Comparison of ENCODE assay signal across 23 mouse cellular contexts in genomic region chr17:31423020-31423419, GRCm38 (mm10). TPM values are rescaled to one million over a fixed set of nuclear protein-coding genes. Genes with fewer than 3 reads are reported as not detected.
DNase-seq lines count a peak whose midpoint lies in the region; ATAC-seq and TF ChIP-seq lines count a peak whose summit lies in the region.
"Had no signal": no experiment of that assay in that cellular context is flagged by ENCODE, and none has a peak within 500 bp of the region (broad histone marks: within the 10 kb centered on the region; RNA-seq: fewer than 3 reads in every experiment).

No protein-coding gene starts in this region.

- H3K27ac ChIP-seq in CH12.LX (ENCODE audit: insufficient read depth, low read depth) = no peak overlapping the region
- H3K27ac ChIP-seq: heart, embryonic 15.5 days; liver, embryonic 14.5 days; lung, embryonic 15.5 days had no signal

- peaks cover 20% of the 10 kb centered on the region for H3K4me1 ChIP-seq in lung, adult 2 months (ENCODE audit: control insufficient read depth, insufficient read depth, low read length)
- peaks cover 21 to 39% of the 10 kb centered on the region in 2 experiments for H3K4me1 ChIP-seq in CH12.LX (ENCODE audit: control insufficient read depth in 1 of 2, insufficient read depth in 2 of 2)

- no peaks in the 10 kb centered on the region for H3K79me2 ChIP-seq in CH12.LX (replicated peaks; ENCODE audit: control insufficient read depth, extremely low read depth, insufficient read depth, poor library complexity, severe bottlenecking)

- TF ChIP-seq CTCF in lung, adult 2 months (IDR thresholded peaks at IDR 0.05; ENCODE audit: insufficient read depth, low read length) = no peak
- no peak for TF ChIP-seq CTCF in CH12.LX (conservative IDR thresholded peaks at IDR 0.05 in 1 of 2, IDR thresholded peaks at IDR 0.05 in 1 of 2; ENCODE audit: low read depth in 2 of 2, low read length in 2 of 2)

- 12% methylated on average over 2 of the region's 2 CpGs for WGBS in lung, adult 2 months

- no peaks in the 10 kb centered on the region for H3K9me3 ChIP-seq in CH12.LX (replicated peaks; ENCODE audit: low read length)
- H3K9me3 ChIP-seq: embryonic facial prominence, embryonic 10.5 days; heart, embryonic 15.5 days; lung, embryonic 15.5 days had no signal

- TF ChIP-seq EP300 in CH12.LX (IDR thresholded peaks at IDR 0.05; ENCODE audit: low read length) = no peak

- intact Hi-C loops in heart, postnatal 14 days (cut with DNase I) = no loop called here

- H3K27me3 ChIP-seq in CH12.LX (replicated peaks) = peaks cover 9% of the 10 kb centered on the region
- H3K27me3 ChIP-seq: heart, embryonic 15.5 days; lung, embryonic 15.5 days had no signal

- no peak overlapping the region for H3K4me2 ChIP-seq in CH12.LX (ENCODE audit: insufficient read depth, low read depth, poor library complexity, severe bottlenecking)
- H3K4me2 ChIP-seq: heart, embryonic 15.5 days; lung, embryonic 15.5 days; midbrain, embryonic 11.5 days had no signal

- TF ChIP-seq POLR2A in lung, adult 2 months (IDR thresholded peaks at IDR 0.05; ENCODE audit: borderline replicate concordance, extremely low read depth, low read depth, low read length) = no peak
- no peak for TF ChIP-seq POLR2A in CH12.LX (IDR thresholded peaks at IDR 0.05; ENCODE audit: low read depth, low read length)

- DNase-seq in lung, postnatal 36 days = peak; percentile 21
- DNase-seq in lung, adult 2 months = no peak
- peak; percentile 40 for DNase-seq in CH12.LX (ENCODE audit: extremely low read depth)
- peak; percentile 89 for DNase-seq in ES-CJ7 (ENCODE audit: low read depth, low spot score)
- DNase-seq in heart, postnatal 14 days = no peak
- no peak for DNase-seq in gastrocnemius, postnatal 25 days
- no peak for DNase-seq in layer of hippocampus, postnatal 14 days (ENCODE audit: low spot score in 2 of 2)
- DNase-seq: adrenal gland, adult 2 months; cerebellum, adult 11 months; cerebellum, adult 9-11 months; forebrain, postnatal 0 days; gastrocnemius, postnatal 14 days; heart, postnatal 4 days; kidney, adult 18-20 months; kidney, postnatal 4 days had no signal

- in situ Hi-C loops in CH12.LX (cut with MboI; ENCODE audit: low pct_ligation_motif_present, low pct_unique_long_range_greater_than_20kb, low sequenced_read_pairs) = no loop called here

- no peak for TF ChIP-seq RAD21 in CH12.LX (IDR thresholded peaks at IDR 0.05; ENCODE audit: low read depth, low read length)

- H3K4me3 ChIP-seq in lung, adult 2 months (replicated peaks; ENCODE audit: extremely low read depth, low read depth, low read length) = no peak overlapping the region
- H3K4me3 ChIP-seq in CH12.LX (replicated peaks in 1 of 3; ENCODE audit: low read depth in 2 of 3, low read length in 2 of 3, poor library complexity in 1 of 3) = no peak overlapping the region
- H3K4me3 ChIP-seq: embryonic facial prominence, embryonic 10.5 days; heart, embryonic 15.5 days; lung, embryonic 15.5 days had no signal

- no peaks in the 10 kb centered on the region for H3K36me3 ChIP-seq in CH12.LX (replicated peaks in 1 of 2; ENCODE audit: control insufficient read depth in 1 of 2, insufficient read depth in 1 of 2, low read length in 1 of 2)
- H3K36me3 ChIP-seq: heart, embryonic 15.5 days; lung, embryonic 15.5 days had no signal

- H3K9ac ChIP-seq in CH12.LX (ENCODE audit: insufficient read depth, low read depth) = no peak overlapping the region
- H3K9ac ChIP-seq: forebrain, postnatal 0 days; heart, embryonic 15.5 days; liver, embryonic 14.5 days; lung, embryonic 15.5 days had no signal

- peak; percentile 43; the same call in 1 of the 2 replicates for ATAC-seq in megakaryocyte, adult 5-6 weeks (ENCODE audit: poor library complexity, severe bottlenecking)
- ATAC-seq: forebrain, postnatal 0 days had no signal

- dilution Hi-C loops in CH12.LX (cut with MboI; ENCODE audit: extremely low pct_ligation_motif_present, extremely low pct_unique_long_range_greater_than_20kb, low sequenced_read_pairs) = no loop called here

TF ChIP-seq in CH12.LX, 34 proteins besides CTCF, POLR2A, EP300 and RAD21:
- TF ChIP-seq CHD1 (IDR thresholded peaks at IDR 0.05; ENCODE audit: low read depth, low read length) (no peak), MAZ (IDR thresholded peaks at IDR 0.05; ENCODE audit: low read depth, low read length) (0 out of 2 replicates have a peak, but pooled peaks have one; percentile 33), SMC3 (IDR thresholded peaks at IDR 0.05; ENCODE audit: low read depth, low read length) (no peak)

RNA-seq across cellular contexts. Expression of gene Pde9a, which starts 37.0 kb away (rescaled TPM):
- polyA plus RNA-seq in lung, adult 2 months (2012; rRNA removed) = 83.6 and 99.1 TPM in 2 replicates
- total RNA-seq in CH12.LX (2012; rRNA removed) (not detected in 2 replicates), CH12.LX (2014; rRNA removed) (not detected in 2 replicates)
- polyA plus RNA-seq in CH12.LX (2012; ENCODE audit: insufficient read length, low read depth) = not detected in 2 replicates
- not detected in 2 replicates for total RNA-seq in megakaryocyte, adult 5-6 weeks (2015)
- 0.29 TPM in 1 of 2 replicates, not detected in the other for total RNA-seq in megakaryocyte, adult 5-6 weeks (2017)
- total RNA-seq in heart, postnatal 14 days (2021) = 10 to 100 TPM in 1 of 2 experiments, 1 to 10 TPM in 1; 7.2 to 11.9 TPM
- total RNA-seq in gastrocnemius, postnatal 25 days (2021) = 1 to 10 TPM; 2.4 to 2.8 TPM
- total RNA-seq in layer of hippocampus, postnatal 14 days (2021) = 10 to 100 TPM; 25.9 to 28.3 TPM
- total RNA-seq: common myeloid progenitor, adult 5-6 weeks; monocyte, adult 5-6 weeks had no signal

Comparison
In these comparisons a context has a peak if more than half of its experiments do, and no peak if none do; other contexts are left out.
1. DNase-seq: peak in lung, postnatal 36 days (single experiment), CH12.LX (single experiment) and ES-CJ7 (single experiment); none in lung, adult 2 months (single experiment), heart, postnatal 14 days (0 of 2), gastrocnemius, postnatal 25 days (single experiment) and layer of hippocampus, postnatal 14 days (0 of 2).